Mouse (Mus musculus) cerebellum, adult 9-10 months (tissue): Measurements from ENCODE around the gene Lmx1b.
A peak's percentile ranks its signal among the peaks of the same experiment; 100 is the strongest.

Experiments
- DNase-seq: peaks from one replicate; pipeline ENCODE4 v3.0.0; 2022

The Lmx1b gene

GRCm38 (mm10) chr2:33582457-33583060 lies 57.8 kb downstream of the Lmx1b start:
- DNase-seq: no peak

- DNase-seq: no peak
Measured at GRCm38 (mm10) chr2:33581866-33582265, 58.4 kb downstream of the Lmx1b start.

GRCm38 (mm10) chr2:33581449-33581777 lies 58.9 kb downstream of the Lmx1b start:
- no peak for DNase-seq

GRCm38 (mm10) chr2:33580697-33581448 lies 59.4 kb downstream of the Lmx1b start:
- DNase-seq: no peak

- DNase-seq: no peak
Measured at GRCm38 (mm10) chr2:33575406-33575805, 64.9 kb downstream of the Lmx1b start.

GRCm38 (mm10) chr2:33573075-33573474 lies 67.2 kb downstream of the Lmx1b start:
- no peak for DNase-seq

- DNase-seq: no peak
Measured at GRCm38 (mm10) chr2:33571219-33571824, 69.0 kb downstream of the Lmx1b start.

GRCm38 (mm10) chr2:33569698-33570097 lies 70.6 kb downstream of the Lmx1b start:
- DNase-seq: no peak

- DNase-seq: no peak
Measured at GRCm38 (mm10) chr2:33569240-33569639, 71.1 kb downstream of the Lmx1b start.

- DNase-seq: no peak
Measured at GRCm38 (mm10) chr2:33565886-33566285, 74.4 kb downstream of the Lmx1b start.

- no peak for DNase-seq
Measured at GRCm38 (mm10) chr2:33564748-33565147, 75.6 kb downstream of the Lmx1b start.

GRCm38 (mm10) chr2:33559752-33560151 lies 80.6 kb downstream of the Lmx1b start:
- DNase-seq: no peak

GRCm38 (mm10) chr2:33559334-33559733 lies 81.0 kb downstream of the Lmx1b start:
- DNase-seq: no peak

GRCm38 (mm10) chr2:33558233-33558632 lies 82.1 kb downstream of the Lmx1b start:
- peak; percentile 84 for DNase-seq

GRCm38 (mm10) chr2:33555573-33555972 lies 84.7 kb downstream of the Lmx1b start:
- DNase-seq: no peak

GRCm38 (mm10) chr2:33552672-33553071 lies 87.6 kb downstream of the Lmx1b start:
- DNase-seq: no peak

GRCm38 (mm10) chr2:33547595-33547994 lies 92.7 kb downstream of the Lmx1b start:
- DNase-seq: peak; percentile 58

- DNase-seq: peak; percentile 99
Measured at GRCm38 (mm10) chr2:33546879-33547278, 93.4 kb downstream of the Lmx1b start.

- DNase-seq: no peak
Measured at GRCm38 (mm10) chr2:33546051-33546450, 94.3 kb downstream of the Lmx1b start.

- no peak for DNase-seq
Measured at GRCm38 (mm10) chr2:33544781-33545566, 95.3 kb downstream of the Lmx1b start.

- DNase-seq: peak; percentile 60
Measured at GRCm38 (mm10) chr2:33544203-33544762, 96.0 kb downstream of the Lmx1b start.

GRCm38 (mm10) chr2:33543429-33544202 lies 96.7 kb downstream of the Lmx1b start:
- peak; percentile 87 for DNase-seq
